Mouse (Mus musculus) bone marrow, adult 2 months (tissue): ENCODE measurements around the gene Impad1. TPM values are rescaled to one million over a fixed set of nuclear protein-coding genes. Genes with fewer than 3 reads are reported as not detected.
A peak's percentile ranks its signal among the peaks of the same experiment; 100 is the strongest.

ENCODE experiments used
- H3K27ac ChIP-seq: fragments of 200-500 bp; 2 replicates; pipeline ENCODE4 v1.5.1; 2012; ENCODE audit warnings: low read depth, mild to moderate bottlenecking, control low read depth, inconsistent platforms, low read length; ENCODE audit not compliant: control insufficient read depth, poor library complexity, insufficient read depth
- H3K4me1 ChIP-seq: fragments of 200-500 bp; 2 replicates; pipeline ENCODE4 v1.6.1; 2011; ENCODE audit warnings: low read length; ENCODE audit not compliant: control insufficient read depth, insufficient read depth
- H3K4me3 ChIP-seq: fragments of 200-500 bp; replicated peaks from 2 replicates; pipeline ENCODE3; 2011; ENCODE audit warnings: mild to moderate bottlenecking, low read depth, low read length, control low read depth; ENCODE audit not compliant: control insufficient read depth
- CTCF ChIP-seq: fragments of 200-500 bp; IDR thresholded peaks from 2 replicates; pipeline ENCODE4 v1.5.1; 2011; ENCODE audit warnings: low read length, control low read depth; ENCODE audit not compliant: control insufficient read depth, insufficient read depth
- POLR2A ChIP-seq: fragments of 200-500 bp; IDR thresholded peaks from 2 replicates; pipeline ENCODE4 v1.6.1; 2011; ENCODE audit warnings: low read depth, mild to moderate bottlenecking, control low read depth, low read length, borderline replicate concordance; ENCODE audit not compliant: control insufficient read depth
- WGBS: fragments of 180-500 bp; shearing (Covaris S2); methylation state at CpG from one replicate; pipeline ENCODE4 v1.1.7; 2018; 5-methylcytosine and 5-hydroxymethylcytosine counted together
- polyA plus RNA-seq: library from polyadenylated mRNA; stranded (reverse); fragments of >200 nt; gene quantifications from 2 replicates; pipeline ENCODE4 v1.2.4, GENCODE M21; 2011; ENCODE audit warnings: low replicate concordance; ENCODE audit not compliant: missing spikeins, insufficient read depth, insufficient read length

The Impad1 gene
- polyA plus RNA-seq, 1 experiment = 3.7 TPM

GRCm38 (mm10) chr4:4784305-4784704 is 8.8 kb downstream of the Impad1 start:
- Histone ChIP-seq H3K27ac (no peak overlapping the region), H3K4me1 (no peaks in the 10 kb centered on the region), H3K4me3 (no peak overlapping the region)
- TF ChIP-seq POLR2A (no peak), CTCF (no peak)
- 8% methylated on average over 1 of the region's 1 CpGs for WGBS

GRCm38 (mm10) chr4:4783686-4783957 is 9.5 kb downstream of the Impad1 start:
- H3K27ac ChIP-seq = no peak overlapping the region
- H3K4me3 ChIP-seq = no peak overlapping the region
- H3K4me1 ChIP-seq = no peaks in the 10 kb centered on the region
- TF ChIP-seq POLR2A (no peak), CTCF (no peak)

GRCm38 (mm10) chr4:4782882-4783685 is 10.1 kb downstream of the Impad1 start:
- no peak overlapping the region for H3K4me3 ChIP-seq
- WGBS = 79% methylated on average over 4 of the region's 4 CpGs
- no peak overlapping the region for H3K27ac ChIP-seq
- no peak for TF ChIP-seq CTCF
- TF ChIP-seq POLR2A = no peak
- no peaks in the 10 kb centered on the region for H3K4me1 ChIP-seq

GRCm38 (mm10) chr4:4779265-4779770 is 13.8 kb downstream of the Impad1 start:
- no peak for TF ChIP-seq CTCF
- TF ChIP-seq POLR2A = no peak
- Histone ChIP-seq H3K4me1 (no peaks in the 10 kb centered on the region), H3K27ac (no peak overlapping the region), H3K4me3 (no peak overlapping the region)

- TF ChIP-seq POLR2A (no peak), CTCF (no peak)
- WGBS = 54% methylated on average over 2 of the region's 2 CpGs
- H3K4me1 ChIP-seq = no peaks in the 10 kb centered on the region
- no peak overlapping the region for H3K4me3 ChIP-seq
- no peak overlapping the region for H3K27ac ChIP-seq
Measured at GRCm38 (mm10) chr4:4771523-4772114, 21.5 kb downstream of the Impad1 start.

GRCm38 (mm10) chr4:4765806-4766205 is 27.3 kb downstream of the Impad1 start:
- no peak overlapping the region for H3K27ac ChIP-seq
- WGBS = 65% methylated on average over 5 of the region's 5 CpGs
- H3K4me3 ChIP-seq = no peak overlapping the region
- no peaks in the 10 kb centered on the region for H3K4me1 ChIP-seq
- no peak for TF ChIP-seq POLR2A
- no peak for TF ChIP-seq CTCF

- H3K27ac ChIP-seq = no peak overlapping the region
- no peaks in the 10 kb centered on the region for H3K4me1 ChIP-seq
- 86% methylated on average over 4 of the region's 4 CpGs for WGBS
- TF ChIP-seq POLR2A (no peak), CTCF (no peak)
- H3K4me3 ChIP-seq = no peak overlapping the region
Measured at GRCm38 (mm10) chr4:4758376-4758775, 34.8 kb downstream of the Impad1 start.

GRCm38 (mm10) chr4:4729427-4729826 is 63.7 kb downstream of the Impad1 start:
- Histone ChIP-seq H3K4me1 (no peaks in the 10 kb centered on the region), H3K4me3 (no peak overlapping the region), H3K27ac (no peak overlapping the region)
- TF ChIP-seq CTCF (0 out of 2 replicates have a peak, but pooled peaks have one; percentile 16), POLR2A (no peak)
- WGBS = 40% methylated on average over 3 of the region's 3 CpGs
